Mouse (Mus musculus) left cerebral cortex, postnatal 36 days (tissue): ENCODE results near the gene Dda1. TPM values are rescaled to one million over a fixed set of nuclear protein-coding genes. Genes with fewer than 3 reads are reported as not detected.
"Not testable (repeated sequence)": the region's sequence is repeated elsewhere in the genome, so short reads cannot be mapped to it uniquely, and the experiment has no call there.

Source experiments
- DNase-seq, 2 experiments: peaks; one replicate each; pipeline ENCODE4 v3.0.0; 2021 to 2022; ENCODE audit warnings: low spot score in 2 of 2, mixed read lengths in 1 of 2
- intact Hi-C: fragments of 180-260 bp; cut with DNase I; formaldehyde crosslinking; loops from one replicate; pipeline ENCODE4 v1.15.1; 2025
- total RNA-seq, 2 experiments: library from RNA; stranded (reverse); gene quantifications; 2 replicates each; pipeline ENCODE4 v1.2.3; 2021

Dda1 gene
- total RNA-seq, 2 experiments from 2014 or later, result 70.7 to 78.7 TPM

DNA sequence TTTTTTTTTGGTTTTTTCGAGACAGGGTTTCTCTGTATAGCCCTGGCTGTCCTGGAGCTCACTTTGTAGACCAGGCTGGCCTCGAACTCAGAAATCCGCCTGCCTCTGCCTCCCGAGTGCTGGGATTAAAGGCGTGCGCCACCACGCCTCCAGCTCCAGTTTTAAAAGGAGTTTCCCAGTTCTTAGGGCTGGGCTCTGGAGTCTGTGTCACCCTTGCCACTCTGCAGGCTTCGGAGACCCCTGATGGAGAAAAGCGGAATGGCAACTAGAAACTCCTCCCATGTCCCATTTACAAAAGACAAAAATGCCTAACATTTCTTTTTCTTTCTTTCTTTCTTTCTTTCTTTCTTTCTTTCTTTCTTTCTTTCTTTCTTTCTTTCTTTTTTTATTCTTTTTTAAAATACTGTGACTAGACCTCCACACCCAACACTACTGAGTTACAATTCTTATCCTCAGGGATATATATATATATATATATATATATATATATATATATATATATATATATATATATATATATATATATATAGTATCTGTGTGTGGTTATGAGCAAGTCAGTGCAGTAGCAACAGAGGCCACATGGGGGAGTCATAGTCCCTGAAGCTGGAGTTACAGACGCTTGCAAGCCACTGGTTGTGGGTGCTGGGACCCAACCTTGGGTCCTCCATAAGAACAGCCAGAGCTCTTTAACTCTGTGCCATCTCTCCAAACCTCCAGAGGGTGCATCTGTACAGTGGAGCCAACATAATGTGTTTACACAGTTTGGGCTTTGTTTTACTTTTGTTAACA is 50.2 kb downstream of the Dda1 start:
- intact Hi-C loops, DNase-seq: not testable (repeated sequence)

DNA sequence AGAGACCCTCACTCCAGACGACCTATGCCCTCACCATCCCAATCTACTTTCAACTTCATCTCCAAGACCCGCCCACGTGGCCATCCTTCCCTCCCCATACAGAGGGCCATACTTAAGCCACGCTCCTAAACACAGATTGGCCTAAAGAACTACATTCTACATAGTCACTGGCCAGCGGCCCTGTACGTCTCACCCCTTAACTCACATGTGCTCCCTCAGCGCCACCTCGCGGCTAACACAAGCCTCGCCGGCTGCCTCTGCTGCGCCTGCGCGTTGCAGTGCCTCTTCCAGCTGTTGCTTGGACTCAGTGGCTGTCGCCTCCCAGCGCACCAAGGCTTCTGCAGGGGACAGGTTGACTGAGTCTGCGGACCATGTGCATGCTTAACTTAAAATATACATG is 52.6 kb downstream of the Dda1 start:
- intact Hi-C loops, result loop anchor here (2.0 kb wide), 2 partner anchors 27 to 81 kb away; no protein-coding TSS in a partner anchor
- DNase-seq, result peak; percentile 86 to 87

DNA sequence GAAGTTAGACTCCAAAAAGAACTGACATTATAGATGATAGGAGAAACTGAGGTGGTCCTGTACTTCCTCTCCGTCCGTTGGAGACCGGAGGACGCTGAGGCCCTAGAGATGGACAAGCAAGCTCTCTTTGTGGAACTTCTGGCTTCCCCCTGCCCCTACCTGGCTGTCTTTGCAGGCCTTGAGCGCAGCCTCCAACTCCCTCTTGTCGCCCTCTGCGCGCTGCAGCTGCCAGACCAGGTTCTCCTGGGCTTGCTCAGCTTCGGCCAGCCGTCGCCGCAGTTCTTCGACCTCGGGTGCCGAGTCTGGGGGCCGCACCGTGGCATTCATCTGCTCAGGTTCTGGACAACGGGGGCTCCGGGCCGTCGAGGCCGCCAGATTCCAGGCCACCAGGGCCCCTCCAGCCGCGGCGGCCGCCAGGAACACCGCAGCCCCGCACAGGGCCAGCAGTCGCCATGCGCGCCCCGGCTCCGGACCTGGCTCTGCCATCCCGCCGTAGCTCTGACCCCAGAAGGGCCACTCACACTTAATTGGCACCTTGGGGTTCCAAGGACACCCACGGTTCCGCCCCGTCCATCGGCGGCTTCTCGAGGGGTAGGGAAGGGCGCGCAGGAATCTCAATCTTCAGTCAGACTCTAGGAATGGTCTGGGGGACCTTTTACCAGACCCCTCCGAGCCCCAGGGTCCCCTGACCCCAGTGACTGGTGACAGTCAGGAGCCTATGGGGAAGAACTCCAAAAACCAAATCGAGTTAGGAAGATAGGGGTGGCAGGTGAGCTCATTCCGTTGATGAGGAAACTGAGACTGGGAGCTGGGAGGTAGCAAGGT is 56.4 kb downstream of the Dda1 start, which contains the start of gene Ccdc194:
TSS of gene Ccdc194 (minus strand) at position 486 of the 825 bp plus-strand sequence.
- intact Hi-C loops, result no loop called here
- no peak for DNase-seq

Other genes with a start within 250 kb of the Dda1 start
- gene Myo9b, start 196.5 kb upstream of the Dda1 start, total RNA-seq, result 10 to 100 TPM; 24.3 to 39.4 TPM
- gene Haus8, start 196.3 kb upstream of the Dda1 start, total RNA-seq, result 10 to 100 TPM; 12.3 to 15.8 TPM
- gene Use1, start 102.4 kb upstream of the Dda1 start, total RNA-seq, result 100 to 1,000 TPM; 104 to 119 TPM
- gene Ocel1, start 97.9 kb upstream of the Dda1 start, total RNA-seq, result 10 to 100 TPM; 15.4 to 18.1 TPM
- gene Nr2f6, start 87.2 kb upstream of the Dda1 start, total RNA-seq, result 10 to 100 TPM; 39.3 to 40.6 TPM
- 1 to 10 TPM; 3.4 to 4.9 TPM for gene Ushbp1, start 73.4 kb upstream of the Dda1 start, total RNA-seq
- 100 to 1,000 TPM; 101 to 116 TPM for gene Babam1, start 72.3 kb upstream of the Dda1 start, total RNA-seq
- under 1 TPM in 1 of 2 experiments, not detected in 1; 0.29 TPM for gene Ankle1, start 63.2 kb upstream of the Dda1 start, total RNA-seq
- 100 to 1,000 TPM; 303 to 342 TPM for gene Abhd8, start 5.5 kb upstream of the Dda1 start, total RNA-seq
- gene Mrpl34, start 4.2 kb upstream of the Dda1 start, total RNA-seq, result 10 to 100 TPM; 47.3 to 68.9 TPM
- gene Ano8, start 16.8 kb downstream of the Dda1 start, total RNA-seq, result 10 to 100 TPM; 59.3 to 62.2 TPM
- gene Gtpbp3, start 18.9 kb downstream of the Dda1 start, total RNA-seq, result 10 to 100 TPM; 34.2 to 36.0 TPM
- gene Plvap, start 42.6 kb downstream of the Dda1 start, total RNA-seq, result 1 to 10 TPM; 7.4 to 9.4 TPM
- not detected for gene Ccdc194, start 56.5 kb downstream of the Dda1 start, total RNA-seq
- 1 to 10 TPM; 3.5 to 4.8 TPM for gene Bst2, start 68.3 kb downstream of the Dda1 start, total RNA-seq
- 10 to 100 TPM; 37.8 to 43.0 TPM for gene Mvb12a, start 73.7 kb downstream of the Dda1 start, total RNA-seq
- not detected for gene Tmem221, start 89.7 kb downstream of the Dda1 start, total RNA-seq
- under 1 TPM; 0.18 to 0.22 TPM for gene Nxnl1, start 97.4 kb downstream of the Dda1 start, total RNA-seq
- gene Slc27a1, start 99.7 kb downstream of the Dda1 start, total RNA-seq, result 100 to 1,000 TPM in 1 of 2 experiments, 10 to 100 TPM in 1; 94.7 to 109 TPM
- 10 to 100 TPM; 31.1 to 41.6 TPM for gene Pgls, start 123.0 kb downstream of the Dda1 start, total RNA-seq
- gene Fam129c, start 128.4 kb downstream of the Dda1 start, total RNA-seq, result 1 to 10 TPM; 3.9 to 4.0 TPM
- 10 to 100 TPM; 48.5 to 52.2 TPM for gene Colgalt1, start 141.8 kb downstream of the Dda1 start, total RNA-seq
- 100 to 1,000 TPM; 278 to 328 TPM for gene Unc13a, start 202.6 kb downstream of the Dda1 start, total RNA-seq
- 1 to 10 TPM; 4.0 to 5.5 TPM for gene Jak3, start 207.1 kb downstream of the Dda1 start, total RNA-seq
- gene Insl3, start 220.0 kb downstream of the Dda1 start, total RNA-seq, result 1 to 10 TPM in 1 of 2 experiments, under 1 TPM in 1; 0.59 to 1.9 TPM
- gene B3gnt3, start 232.6 kb downstream of the Dda1 start, total RNA-seq, result under 1 TPM; 0.52 to 0.75 TPM